ENCODE assay signal across 8 mouse cellular contexts in genomic region chr9:44066785-44067225, GRCm38 (mm10). TPM values are rescaled to one million over a fixed set of nuclear protein-coding genes. Genes with fewer than 3 reads are reported as not detected.
DNase-seq lines count a peak whose midpoint lies in the region; ATAC-seq and TF ChIP-seq lines count a peak whose summit lies in the region.

Gene Usp2 (plus strand): TSS chr9:44067021.

- H3K9ac ChIP-seq in embryonic facial prominence, embryonic 14.5 days (ENCODE audit: low read depth, low read length) = peak within 1 kb of the TSS; percentile 60
- H3K9ac ChIP-seq in heart, adult 2 months (ENCODE audit: low read depth, low read length) = peak within 1 kb of the TSS; percentile 83
- H3K9ac ChIP-seq in limb, embryonic 13.5 days = peak within 1 kb of the TSS; percentile 70
- peak within 1 kb of the TSS; percentile 61 for H3K9ac ChIP-seq in midbrain, postnatal 0 days (replicated peaks; ENCODE audit: low read length, poor library complexity, severe bottlenecking)

- peak; percentile 98 for ATAC-seq in embryonic facial prominence, embryonic 14.5 days (ENCODE audit: low read depth)
- peak; percentile 97 for ATAC-seq in limb, embryonic 13.5 days (ENCODE audit: low FRiP score, low read depth)
- peak; percentile 99 for ATAC-seq in midbrain, postnatal 0 days (ENCODE audit: low FRiP score)

- TF ChIP-seq EP300 in heart, adult 2 months (IDR thresholded peaks at IDR 0.05; ENCODE audit: insufficient read depth, low read depth, low read length) = peak; percentile 64

- no peak within 1 kb of the TSS for H3K27ac ChIP-seq in embryonic facial prominence, embryonic 14.5 days (replicated peaks; ENCODE audit: low read depth, low read length)
- peak within 1 kb of the TSS; percentile 82 for H3K27ac ChIP-seq in heart, adult 2 months
- H3K27ac ChIP-seq in limb, embryonic 13.5 days = no peak within 1 kb of the TSS
- no peak within 1 kb of the TSS for H3K27ac ChIP-seq in midbrain, postnatal 0 days (ENCODE audit: low read depth, low read length)

- intact Hi-C loops in heart, adult 2 months (cut with DNase I) = loop anchor here (1.0 kb wide), 1 partner anchor 83 kb away; no protein-coding TSS in a partner anchor

- H3K4me1 ChIP-seq in embryonic facial prominence, embryonic 14.5 days (ENCODE audit: control insufficient read depth, insufficient read depth, low read length) = peaks cover 16% of the 10 kb centered on the region
- H3K4me1 ChIP-seq in heart, adult 2 months (ENCODE audit: control insufficient read depth, insufficient read depth, low read length) = peaks cover 3% of the 10 kb centered on the region; the same call in 1 of the 2 replicates
- peaks cover 27% of the 10 kb centered on the region for H3K4me1 ChIP-seq in limb, embryonic 13.5 days
- 0 out of 2 replicates have a peak, but pooled peaks cover 3% of the 10 kb centered on the region for H3K4me1 ChIP-seq in midbrain, postnatal 0 days (ENCODE audit: insufficient read depth, low read length)

- peak within 1 kb of the TSS; percentile 54 for H3K4me3 ChIP-seq in embryonic facial prominence, embryonic 14.5 days (ENCODE audit: low read depth, low read length)
- peak within 1 kb of the TSS; percentile 53 for H3K4me3 ChIP-seq in heart, adult 2 months
- H3K4me3 ChIP-seq in limb, embryonic 13.5 days = peak within 1 kb of the TSS; percentile 57
- peak within 1 kb of the TSS; percentile 55 for H3K4me3 ChIP-seq in midbrain, postnatal 0 days (ENCODE audit: low read depth, low read length)

- no peaks in the 10 kb centered on the region for H3K36me3 ChIP-seq in embryonic facial prominence, embryonic 14.5 days (ENCODE audit: control insufficient read depth, insufficient read depth, low read length)
- no peaks in the 10 kb centered on the region for H3K36me3 ChIP-seq in heart, adult 2 months (ENCODE audit: control insufficient read depth, insufficient read depth, low read length)
- H3K36me3 ChIP-seq in limb, embryonic 13.5 days = no peaks in the 10 kb centered on the region
- H3K36me3 ChIP-seq in midbrain, postnatal 0 days (ENCODE audit: insufficient read depth, low read length) = no peaks in the 10 kb centered on the region

- WGBS in embryonic facial prominence, embryonic 14.5 days = under 1% methylated on average over 30 of the region's 38 CpGs
- under 1% methylated on average over 38 of the region's 38 CpGs for WGBS in heart, adult 2 months
- under 1% methylated on average over 38 of the region's 38 CpGs for WGBS in limb, embryonic 13.5 days
- WGBS in midbrain, postnatal 0 days = under 1% methylated on average over 38 of the region's 38 CpGs

- H3K27me3 ChIP-seq in embryonic facial prominence, embryonic 14.5 days (replicated peaks; ENCODE audit: control insufficient read depth, insufficient read depth, low read length) = no peaks in the 10 kb centered on the region
- H3K27me3 ChIP-seq in heart, adult 2 months (ENCODE audit: control insufficient read depth, insufficient read depth, low read length) = no peaks in the 10 kb centered on the region
- peaks cover 14% of the 10 kb centered on the region for H3K27me3 ChIP-seq in limb, embryonic 13.5 days
- H3K27me3 ChIP-seq in midbrain, postnatal 0 days (ENCODE audit: insufficient read depth, low read length) = no peaks in the 10 kb centered on the region

- H3K79me2 ChIP-seq in heart, adult 2 months (replicated peaks; ENCODE audit: control insufficient read depth, insufficient read depth, low read length) = no peaks in the 10 kb centered on the region

- peak; percentile 73 for TF ChIP-seq POLR2A in heart, adult 2 months (IDR thresholded peaks at IDR 0.05; ENCODE audit: insufficient read depth, low read depth, low read length)

- peak within 1 kb of the TSS; percentile 95 for H3K4me2 ChIP-seq in embryonic facial prominence, embryonic 14.5 days (ENCODE audit: low read depth, low read length)
- peak within 1 kb of the TSS; percentile 94 for H3K4me2 ChIP-seq in limb, embryonic 13.5 days (replicated peaks)
- H3K4me2 ChIP-seq in midbrain, postnatal 0 days (ENCODE audit: low read depth, low read length, poor library complexity, severe bottlenecking) = peak within 1 kb of the TSS; percentile 91

- no peaks in the 10 kb centered on the region for H3K9me3 ChIP-seq in embryonic facial prominence, embryonic 14.5 days (ENCODE audit: control insufficient read depth, low read length)
- H3K9me3 ChIP-seq in limb, embryonic 13.5 days = no peaks in the 10 kb centered on the region
- no peaks in the 10 kb centered on the region for H3K9me3 ChIP-seq in midbrain, postnatal 0 days (ENCODE audit: low read length)

- 0 out of 2 replicates have a peak, but pooled peaks have one; percentile 98 for TF ChIP-seq CTCF in heart, adult 2 months (IDR thresholded peaks at IDR 0.05)
- peak; percentile 92 for TF ChIP-seq CTCF in midbrain, postnatal 0 days (IDR thresholded peaks at IDR 0.05)

- peak; percentile 96 for DNase-seq in 3T3-L1 (ENCODE audit: low read depth, low spot score)
- peak; percentile 100 for DNase-seq in adrenal gland, postnatal 4 days (ENCODE audit: low spot score in 2 of 2)
- DNase-seq in embryonic facial prominence, embryonic 14.5 days (ENCODE audit: low spot score) = peak; percentile 99
- peak; percentile 99 to 100 for DNase-seq in heart, adult 2 months
- peak; percentile 99 to 100 for DNase-seq in kidney, adult 8-10 months
- peak; percentile 99 for DNase-seq in midbrain, postnatal 0 days (ENCODE audit: low spot score)
- DNase-seq in spleen, postnatal 14 days (ENCODE audit: low spot score in 2 of 2) = peak; percentile 93 to 96

RNA-seq across cellular contexts. Expression of gene Usp2, which starts in this region (rescaled TPM):
- 10 to 100 TPM; 21.8 to 24.7 TPM for total RNA-seq in adrenal gland, postnatal 4 days (2021)
- 22.8 and 39.4 TPM in 2 replicates for polyA plus RNA-seq in embryonic facial prominence, embryonic 14.5 days (2014; fragmentation: Nextera tagmentation; extraction: Ambion mirVana)
- 100 to 1,000 TPM in 1 of 2 experiments, 10 to 100 TPM in 1; 75.8 to 206 TPM for total RNA-seq in heart, adult 2 months (2021)
- 62.8 and 73.8 TPM in 2 replicates for polyA plus RNA-seq in heart, adult 2 months (2012; rRNA removed)
- polyA plus RNA-seq in limb, embryonic 13.5 days (2015; fragmentation: Nextera tagmentation; extraction: Ambion mirVana) = 14.6 and 14.7 TPM in 2 replicates
- 7.5 and 8.0 TPM in 2 replicates for total RNA-seq in midbrain, postnatal 0 days (2014; rRNA removed)
- 14.5 and 15.1 TPM in 2 replicates for polyA plus RNA-seq in midbrain, postnatal 0 days (2015; fragmentation: Nextera tagmentation; extraction: Ambion mirVana)
